Mouse (Mus musculus): Measurements from ENCODE around the gene Dusp23. TPM values are rescaled to one million over a fixed set of nuclear protein-coding genes. Genes with fewer than 3 reads are reported as not detected.

Gene Dusp23
- polyA plus RNA-seq, 1 experiment = 0.89 TPM

GRCm38 (mm10) chr1:172649396-172649795 is 16.6 kb upstream of the Dusp23 start:
- no peak overlapping the region for H3K4me3 ChIP-seq (ENCODE audit: insufficient read depth, poor library complexity, severe bottlenecking)
- TF ChIP-seq FOSL1 (IDR thresholded peaks at IDR 0.05; ENCODE audit: insufficient read depth, low read length, poor library complexity, severe bottlenecking) (no peak), MYOG (IDR thresholded peaks at IDR 0.05; ENCODE audit: control insufficient read depth, extremely low read depth, insufficient read length) (no peak), CTCF (IDR thresholded peaks at IDR 0.05; ENCODE audit: control insufficient read depth, insufficient read depth, insufficient read length) (no peak), USF1 (IDR thresholded peaks at IDR 0.05; ENCODE audit: low read depth) (no peak), MYOD1 (IDR thresholded peaks at IDR 0.05; ENCODE audit: control insufficient read depth, insufficient read length, low read depth) (no peak)
- no peaks in the 10 kb centered on the region for H3K36me3 ChIP-seq (ENCODE audit: control insufficient read depth, insufficient read depth)
- no peaks in the 10 kb centered on the region for H3K79me2 ChIP-seq (ENCODE audit: control insufficient read depth, insufficient read depth)
- H3K27me3 ChIP-seq (ENCODE audit: control insufficient read depth, insufficient read depth, insufficient read length) = no peaks in the 10 kb centered on the region
- H3K79me3 ChIP-seq (ENCODE audit: low read depth) = no peaks in the 10 kb centered on the region
- H3ac ChIP-seq (ENCODE audit: control insufficient read depth, insufficient read length, low read depth) = no peak overlapping the region

- Histone ChIP-seq H3K79me2 (ENCODE audit: control insufficient read depth, insufficient read depth) (no peaks in the 10 kb centered on the region), H3ac (ENCODE audit: control insufficient read depth, insufficient read length, low read depth) (no peak overlapping the region), H3K4me3 (ENCODE audit: insufficient read depth, poor library complexity, severe bottlenecking) (no peak overlapping the region), H3K79me3 (ENCODE audit: low read depth) (no peaks in the 10 kb centered on the region), H3K36me3 (ENCODE audit: control insufficient read depth, insufficient read depth) (no peaks in the 10 kb centered on the region), H3K27me3 (ENCODE audit: control insufficient read depth, insufficient read depth, insufficient read length) (no peaks in the 10 kb centered on the region)
- no peak for TF ChIP-seq FOSL1 (IDR thresholded peaks at IDR 0.05; ENCODE audit: insufficient read depth, low read length, poor library complexity, severe bottlenecking)
- TF ChIP-seq CTCF (IDR thresholded peaks at IDR 0.05; ENCODE audit: control insufficient read depth, insufficient read depth, insufficient read length) = no peak
- no peak for TF ChIP-seq MAX (IDR thresholded peaks at IDR 0.05)
- no peak for TF ChIP-seq CEBPB (IDR thresholded peaks at IDR 0.05; ENCODE audit: low read depth)
- TF ChIP-seq MYOD1 (IDR thresholded peaks at IDR 0.05; ENCODE audit: control insufficient read depth, insufficient read length, low read depth) = no peak
- TF ChIP-seq USF1 (IDR thresholded peaks at IDR 0.05; ENCODE audit: low read depth) = no peak
- no peak for TF ChIP-seq MYOG (IDR thresholded peaks at IDR 0.05; ENCODE audit: control insufficient read depth, extremely low read depth, insufficient read length)
Observed at GRCm38 (mm10) chr1:172647236-172647635, 14.5 kb upstream of the Dusp23 start.

GRCm38 (mm10) chr1:172638781-172639180 is 6.0 kb upstream of the Dusp23 start:
- no peak overlapping the region for H3K4me3 ChIP-seq (ENCODE audit: insufficient read depth, poor library complexity, severe bottlenecking)
- no peaks in the 10 kb centered on the region for H3K79me3 ChIP-seq (ENCODE audit: low read depth)
- no peaks in the 10 kb centered on the region for H3K79me2 ChIP-seq (ENCODE audit: control insufficient read depth, insufficient read depth)
- H3K27me3 ChIP-seq (ENCODE audit: control insufficient read depth, insufficient read depth, insufficient read length) = no peaks in the 10 kb centered on the region
- H3ac ChIP-seq (ENCODE audit: control insufficient read depth, insufficient read length, low read depth) = no peak overlapping the region
- TF ChIP-seq MYOD1 (IDR thresholded peaks at IDR 0.05; ENCODE audit: control insufficient read depth, insufficient read length, low read depth) (no peak), MAX (IDR thresholded peaks at IDR 0.05) (no peak), MYOG (IDR thresholded peaks at IDR 0.05; ENCODE audit: control insufficient read depth, extremely low read depth, insufficient read length) (no peak), CTCF (IDR thresholded peaks at IDR 0.05; ENCODE audit: control insufficient read depth, insufficient read depth, insufficient read length) (no peak), FOSL1 (IDR thresholded peaks at IDR 0.05; ENCODE audit: insufficient read depth, low read length, poor library complexity, severe bottlenecking) (no peak), USF1 (IDR thresholded peaks at IDR 0.05; ENCODE audit: low read depth) (no peak), CEBPB (IDR thresholded peaks at IDR 0.05; ENCODE audit: low read depth) (no peak)
- no peaks in the 10 kb centered on the region for H3K36me3 ChIP-seq (ENCODE audit: control insufficient read depth, insufficient read depth)

- Histone ChIP-seq H3K79me3 (ENCODE audit: low read depth) (no peaks in the 10 kb centered on the region), H3ac (ENCODE audit: control insufficient read depth, insufficient read length, low read depth) (no peak overlapping the region), H3K27me3 (ENCODE audit: control insufficient read depth, insufficient read depth, insufficient read length) (no peaks in the 10 kb centered on the region), H3K36me3 (ENCODE audit: control insufficient read depth, insufficient read depth) (no peaks in the 10 kb centered on the region), H3K4me3 (ENCODE audit: insufficient read depth, poor library complexity, severe bottlenecking) (no peak overlapping the region), H3K79me2 (ENCODE audit: control insufficient read depth, insufficient read depth) (no peaks in the 10 kb centered on the region)
- TF ChIP-seq MYOD1 (IDR thresholded peaks at IDR 0.05; ENCODE audit: control insufficient read depth, insufficient read length, low read depth) (no peak), USF1 (IDR thresholded peaks at IDR 0.05; ENCODE audit: low read depth) (no peak), FOSL1 (IDR thresholded peaks at IDR 0.05; ENCODE audit: insufficient read depth, low read length, poor library complexity, severe bottlenecking) (no peak), MYOG (IDR thresholded peaks at IDR 0.05; ENCODE audit: control insufficient read depth, extremely low read depth, insufficient read length) (no peak), CEBPB (IDR thresholded peaks at IDR 0.05; ENCODE audit: low read depth) (no peak), CTCF (IDR thresholded peaks at IDR 0.05; ENCODE audit: control insufficient read depth, insufficient read depth, insufficient read length) (no peak), MAX (IDR thresholded peaks at IDR 0.05) (no peak)
Observed at GRCm38 (mm10) chr1:172637801-172638200, 5.0 kb upstream of the Dusp23 start.

- Histone ChIP-seq H3K27me3 (ENCODE audit: control insufficient read depth, insufficient read depth, insufficient read length) (no peaks in the 10 kb centered on the region), H3K36me3 (ENCODE audit: control insufficient read depth, insufficient read depth) (no peaks in the 10 kb centered on the region), H3K79me2 (ENCODE audit: control insufficient read depth, insufficient read depth) (no peaks in the 10 kb centered on the region)
Observed at GRCm38 (mm10) chr1:172636266-172636665, 3.5 kb upstream of the Dusp23 start.

GRCm38 (mm10) chr1:172635258-172635657 is 2.5 kb upstream of the Dusp23 start:
- Histone ChIP-seq H3K79me3 (ENCODE audit: low read depth) (no peaks in the 10 kb centered on the region), H3K79me2 (ENCODE audit: control insufficient read depth, insufficient read depth) (no peaks in the 10 kb centered on the region), H3K4me3 (ENCODE audit: insufficient read depth, poor library complexity, severe bottlenecking) (no peak overlapping the region), H3K36me3 (ENCODE audit: control insufficient read depth, insufficient read depth) (no peaks in the 10 kb centered on the region), H3ac (ENCODE audit: control insufficient read depth, insufficient read length, low read depth) (no peak overlapping the region), H3K27me3 (ENCODE audit: control insufficient read depth, insufficient read depth, insufficient read length) (no peaks in the 10 kb centered on the region)
- TF ChIP-seq MYOD1 (IDR thresholded peaks at IDR 0.05; ENCODE audit: control insufficient read depth, insufficient read length, low read depth) (no peak), MAX (IDR thresholded peaks at IDR 0.05) (no peak)

More at GRCm38 (mm10) chr1:172636266-172636665, 3.5 kb upstream of the Dusp23 start:
- TF ChIP-seq USF1 (IDR thresholded peaks at IDR 0.05; ENCODE audit: low read depth) (no peak), MYOD1 (IDR thresholded peaks at IDR 0.05; ENCODE audit: control insufficient read depth, insufficient read length, low read depth) (no peak), MYOG (IDR thresholded peaks at IDR 0.05; ENCODE audit: control insufficient read depth, extremely low read depth, insufficient read length) (no peak), CEBPB (IDR thresholded peaks at IDR 0.05; ENCODE audit: low read depth) (no peak), CTCF (IDR thresholded peaks at IDR 0.05; ENCODE audit: control insufficient read depth, insufficient read depth, insufficient read length) (no peak), MAX (IDR thresholded peaks at IDR 0.05) (no peak), FOSL1 (IDR thresholded peaks at IDR 0.05; ENCODE audit: insufficient read depth, low read length, poor library complexity, severe bottlenecking) (no peak)
- Histone ChIP-seq H3K4me3 (ENCODE audit: insufficient read depth, poor library complexity, severe bottlenecking) (no peak overlapping the region), H3K79me3 (ENCODE audit: low read depth) (no peaks in the 10 kb centered on the region), H3ac (ENCODE audit: control insufficient read depth, insufficient read length, low read depth) (no peak overlapping the region)

Data from C2C12 (cell line).